Mouse (Mus musculus) urinary bladder, postnatal 14 days (tissue): ENCODE data around the gene C1qtnf2.

ENCODE experiments used
- DNase-seq: peaks from one replicate; pipeline ENCODE4 v3.0.0; 2021; ENCODE audit warnings: low spot score

C1qtnf2 gene

GRCm38 (mm10) chr11:43474225-43474774 lies at the start of gene C1qtnf2:
C1qtnf2 (plus strand) TSS chr11:43474276.
- DNase-seq = peak; percentile 64

GRCm38 (mm10) chr11:43424386-43424785 lies 49.7 kb upstream of the C1qtnf2 start:
- DNase-seq = no peak

GRCm38 (mm10) chr11:43425166-43425709 lies 48.8 kb upstream of the C1qtnf2 start:
- no peak for DNase-seq

- peak; percentile 81 for DNase-seq
Observed at GRCm38 (mm10) chr11:43425824-43426413, 48.2 kb upstream of the C1qtnf2 start, which contains the start of gene Pttg1. Pttg1 (minus strand) TSS chr11:43426251.

GRCm38 (mm10) chr11:43426414-43426884 lies 47.6 kb upstream of the C1qtnf2 start:
- DNase-seq = peak; percentile 8

- DNase-seq = peak; percentile 77
Observed at GRCm38 (mm10) chr11:43433254-43434023, 40.6 kb upstream of the C1qtnf2 start, which contains the start of gene Slu7. Slu7 (plus strand) TSS chr11:43433744.

- no peak for DNase-seq
Observed at GRCm38 (mm10) chr11:43434024-43434407, 40.1 kb upstream of the C1qtnf2 start.

- DNase-seq = no peak
Observed at GRCm38 (mm10) chr11:43441121-43441520, 33.0 kb upstream of the C1qtnf2 start.

- DNase-seq = no peak
Observed at GRCm38 (mm10) chr11:43443183-43443582, 30.9 kb upstream of the C1qtnf2 start.

- DNase-seq = no peak
Observed at GRCm38 (mm10) chr11:43449916-43450315, 24.2 kb upstream of the C1qtnf2 start.

GRCm38 (mm10) chr11:43451322-43451721 lies 22.8 kb upstream of the C1qtnf2 start:
- DNase-seq = no peak

- DNase-seq = no peak
Observed at GRCm38 (mm10) chr11:43452266-43452665, 21.8 kb upstream of the C1qtnf2 start.

GRCm38 (mm10) chr11:43463204-43463603 lies 10.9 kb upstream of the C1qtnf2 start:
- no peak for DNase-seq

GRCm38 (mm10) chr11:43470118-43470517 lies 4.0 kb upstream of the C1qtnf2 start:
- no peak for DNase-seq

GRCm38 (mm10) chr11:43470881-43471820 lies 2.9 kb upstream of the C1qtnf2 start:
- no peak for DNase-seq

- DNase-seq = no peak
Observed at GRCm38 (mm10) chr11:43473115-43473514, 961 bp upstream of the C1qtnf2 start.

GRCm38 (mm10) chr11:43473635-43474224 lies 346 bp upstream of the C1qtnf2 start:
- no peak for DNase-seq

- DNase-seq = no peak
Observed at GRCm38 (mm10) chr11:43479376-43479775, 5.3 kb downstream of the C1qtnf2 start.

- no peak for DNase-seq
Observed at GRCm38 (mm10) chr11:43480561-43480960, 6.5 kb downstream of the C1qtnf2 start.

GRCm38 (mm10) chr11:43481672-43482522 lies 7.8 kb downstream of the C1qtnf2 start:
- peak; percentile 43 for DNase-seq
